Mouse (Mus musculus) embryonic facial prominence, embryonic 13.5 days (tissue): ENCODE data around the gene Hmg20b. TPM values are rescaled to one million over a fixed set of nuclear protein-coding genes. Genes with fewer than 3 reads are reported as not detected.

Experiments used
- ATAC-seq: fragments of 200-750 bp; cut with Nextera tagmentation; 2 replicates; pipeline ENCODE4 v1.8.0; 2017; ENCODE audit warnings: low read depth; ENCODE audit not compliant: insufficient number of reproducible peaks, insufficient read depth, low FRiP score, low TSS enrichment
- H3K27ac ChIP-seq: fragments of 300-500 bp; sonication (generic); 2 replicates; pipeline ENCODE4 v1.5.1; 2015; ENCODE audit warnings: moderate library complexity, mild to moderate bottlenecking, inconsistent platforms
- H3K27me3 ChIP-seq: fragments of 300-500 bp; sonication (generic); 2 replicates; pipeline ENCODE4 v1.6.1; 2015; ENCODE audit warnings: mild to moderate bottlenecking, inconsistent platforms
- H3K36me3 ChIP-seq: fragments of 300-500 bp; sonication (generic); 2 replicates; pipeline ENCODE4 v1.6.1; 2015; ENCODE audit warnings: mild to moderate bottlenecking, inconsistent platforms
- H3K4me1 ChIP-seq: fragments of 300-500 bp; sonication (generic); 2 replicates; pipeline ENCODE4 v1.6.1; 2015; ENCODE audit warnings: inconsistent platforms
- H3K4me2 ChIP-seq: fragments of 300-500 bp; sonication (generic); 2 replicates; pipeline ENCODE4 v1.6.1; 2015; ENCODE audit warnings: moderate library complexity, mild to moderate bottlenecking, inconsistent platforms
- H3K4me3 ChIP-seq: fragments of 300-500 bp; sonication (generic); 2 replicates; pipeline ENCODE4 v1.5.1; 2015; ENCODE audit warnings: mild to moderate bottlenecking, inconsistent platforms
- H3K9ac ChIP-seq: fragments of 300-500 bp; sonication (generic); 2 replicates; pipeline ENCODE4 v1.6.1; 2015; ENCODE audit warnings: mild to moderate bottlenecking, inconsistent platforms
- H3K9me3 ChIP-seq: fragments of 300-500 bp; sonication (generic); 2 replicates; pipeline ENCODE4 v1.6.1; 2016; ENCODE audit warnings: inconsistent platforms
- WGBS: fragments of 180-500 bp; shearing (Covaris S2); methylation state at CpG from one replicate; pipeline ENCODE4 v1.1.7; 2015; ENCODE audit warnings: mixed read lengths; 5-methylcytosine and 5-hydroxymethylcytosine counted together
- polyA plus RNA-seq: library from polyadenylated mRNA; unstranded; fragments of >200 nt; fragmentation: Nextera tagmentation; extraction: Ambion mirVana; gene quantifications from 2 replicates; pipeline ENCODE4 v1.2.1, GENCODE M21; 2015

The Hmg20b gene
- polyA plus RNA-seq, 1 experiment from 2014 or later, result 113 TPM

DNA sequence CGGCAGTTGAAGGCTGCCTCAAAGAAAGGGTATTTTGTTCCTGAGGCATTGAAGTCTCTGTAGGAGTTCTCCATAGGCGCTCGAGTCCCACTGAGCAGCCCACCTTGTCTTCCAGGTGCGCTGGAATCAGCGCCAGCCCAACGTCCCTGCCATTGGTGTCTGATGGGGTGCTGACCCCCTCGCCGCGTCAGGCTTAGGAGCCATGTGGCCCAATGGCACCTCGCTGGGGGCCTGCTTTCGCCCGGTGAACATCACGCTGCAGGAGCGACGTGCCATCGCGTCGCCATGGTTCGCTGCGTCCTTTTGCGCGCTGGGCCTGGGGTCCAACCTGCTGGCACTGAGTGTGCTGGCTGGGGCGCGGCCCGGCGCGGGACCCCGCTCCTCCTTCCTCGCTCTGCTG lies 18.0 kb downstream of the Hmg20b start:
- ATAC-seq, result no peak
- Histone ChIP-seq H3K4me2 (peak overlapping the region; percentile 31), H3K4me1 (peaks cover 58% of the 10 kb centered on the region), H3K27ac (no peak overlapping the region), H3K4me3 (peak overlapping the region; percentile 20; the same call in 1 of the 2 replicates), H3K9me3 (no peaks in the 10 kb centered on the region), H3K27me3 (peaks cover 40% of the 10 kb centered on the region), H3K9ac (peak overlapping the region; percentile 52; the same call in 1 of the 2 replicates), H3K36me3 (peaks cover under 1% of the 10 kb centered on the region)
- 19% methylated on average over 29 of the region's 29 CpGs for WGBS

DNA sequence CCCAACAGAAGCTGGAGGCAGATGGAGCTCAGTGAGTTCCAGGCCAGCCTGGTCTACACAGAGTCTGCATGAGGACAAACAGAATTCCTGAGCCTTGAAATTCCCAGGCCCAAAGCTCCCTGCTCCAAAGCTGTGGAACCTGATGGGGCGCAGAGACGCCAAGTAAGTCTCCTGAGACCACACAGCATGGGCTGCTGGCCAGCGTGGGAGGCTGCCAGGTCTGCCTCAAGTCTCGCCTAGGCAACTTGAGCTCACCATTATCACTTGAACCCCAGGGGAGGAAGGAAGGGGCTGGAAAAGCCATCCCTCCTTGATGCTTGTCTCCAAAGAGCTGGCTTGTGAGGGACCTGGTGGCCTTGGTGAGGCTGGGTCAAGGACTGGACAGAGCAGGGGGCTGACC lies 20.3 kb downstream of the Hmg20b start:
- WGBS, result 53% methylated on average over 4 of the region's 4 CpGs
- H3K36me3 ChIP-seq, result peaks cover 24% of the 10 kb centered on the region
- peaks cover 44% of the 10 kb centered on the region for H3K4me1 ChIP-seq
- H3K9me3 ChIP-seq, result no peaks in the 10 kb centered on the region
- H3K9ac ChIP-seq, result peak overlapping the region; percentile 57
- peak overlapping the region; percentile 12; the same call in 1 of the 2 replicates for H3K4me3 ChIP-seq
- H3K4me2 ChIP-seq, result peak overlapping the region; percentile 35
- peaks cover 33% of the 10 kb centered on the region for H3K27me3 ChIP-seq
- H3K27ac ChIP-seq, result peak overlapping the region; percentile 91
- no peak for ATAC-seq

DNA sequence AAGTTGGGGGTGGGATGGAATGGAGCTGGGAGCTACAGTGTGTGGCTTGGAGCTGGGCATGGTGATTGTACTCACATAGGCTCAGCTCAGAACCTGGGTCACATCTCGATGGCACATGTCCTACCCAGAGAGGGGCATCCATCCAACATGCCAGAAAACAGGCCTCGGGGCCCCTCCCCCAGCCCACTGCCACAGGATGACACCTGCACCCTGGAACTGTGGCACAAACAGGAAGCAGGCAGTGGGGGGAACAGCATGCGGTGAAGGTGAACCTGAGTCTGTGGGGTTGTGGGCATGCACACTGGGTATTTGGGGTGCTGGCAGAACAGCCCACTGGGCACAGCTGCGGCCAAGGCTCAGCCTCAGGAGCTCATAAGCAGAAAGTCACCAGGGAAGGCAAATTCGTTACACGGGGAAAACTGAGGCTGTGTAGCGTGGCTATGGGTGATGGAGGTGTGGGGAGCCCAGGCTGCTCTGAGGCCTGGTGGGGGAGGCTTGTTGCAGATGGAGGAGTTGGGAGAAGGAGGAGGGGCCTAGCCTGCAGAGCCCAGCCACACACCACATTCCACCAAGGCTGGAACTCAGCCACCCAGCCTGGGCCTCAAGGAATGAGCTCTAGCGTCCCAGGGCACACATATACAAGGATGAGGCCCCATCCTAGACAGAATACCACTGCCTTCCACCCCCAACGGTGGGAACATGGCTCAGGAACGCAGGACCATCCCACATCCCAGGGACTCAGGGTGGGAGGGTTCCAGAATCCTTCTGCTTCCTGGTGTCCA lies 20.9 kb downstream of the Hmg20b start:
- Histone ChIP-seq H3K27ac (peak overlapping the region; percentile 91), H3K36me3 (peaks cover 30% of the 10 kb centered on the region), H3K4me1 (peaks cover 37% of the 10 kb centered on the region), H3K9me3 (no peaks in the 10 kb centered on the region), H3K27me3 (peaks cover 27% of the 10 kb centered on the region), H3K9ac (peak overlapping the region; percentile 57), H3K4me3 (peak overlapping the region; percentile 12; the same call in 1 of the 2 replicates), H3K4me2 (peak overlapping the region; percentile 35)
- WGBS, result 58% methylated on average over 10 of the region's 10 CpGs
- ATAC-seq, result peak; percentile 59

DNA sequence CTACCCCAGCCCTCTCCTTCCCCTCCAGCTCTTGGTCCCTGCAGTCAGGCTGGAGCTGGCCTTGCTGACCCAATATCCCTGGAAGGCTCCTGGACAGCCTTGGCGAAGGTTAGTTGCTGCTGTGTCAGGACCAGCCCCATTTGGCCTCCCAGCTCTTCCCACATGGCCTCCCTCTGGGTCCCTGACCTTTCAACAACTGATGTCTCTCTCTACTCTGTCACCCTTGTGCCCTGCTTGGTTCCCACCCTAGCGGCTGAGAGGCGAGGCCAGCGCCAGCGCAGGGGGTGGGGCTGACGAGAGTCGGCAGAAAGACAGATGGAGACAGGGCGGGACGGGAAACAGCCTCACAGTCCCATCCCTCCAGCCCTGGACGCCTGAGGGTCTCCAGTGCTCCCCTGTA lies 21.9 kb downstream of the Hmg20b start, which contains the start of gene Tbxa2r:
Tbxa2r (plus strand) TSS at position 346 of the 400 bp plus-strand sequence.
- Histone ChIP-seq H3K36me3 (peaks cover 40% of the 10 kb centered on the region), H3K9me3 (no peaks in the 10 kb centered on the region), H3K9ac (peak within 1 kb of the TSS; percentile 58), H3K4me2 (peak within 1 kb of the TSS; percentile 35), H3K27ac (peak within 1 kb of the TSS; percentile 91), H3K4me3 (peak within 1 kb of the TSS; percentile 12; the same call in 1 of the 2 replicates), H3K27me3 (peaks cover 19% of the 10 kb centered on the region), H3K4me1 (peaks cover 35% of the 10 kb centered on the region)
- 15% methylated on average over 10 of the region's 10 CpGs for WGBS
- no peak for ATAC-seq

DNA sequence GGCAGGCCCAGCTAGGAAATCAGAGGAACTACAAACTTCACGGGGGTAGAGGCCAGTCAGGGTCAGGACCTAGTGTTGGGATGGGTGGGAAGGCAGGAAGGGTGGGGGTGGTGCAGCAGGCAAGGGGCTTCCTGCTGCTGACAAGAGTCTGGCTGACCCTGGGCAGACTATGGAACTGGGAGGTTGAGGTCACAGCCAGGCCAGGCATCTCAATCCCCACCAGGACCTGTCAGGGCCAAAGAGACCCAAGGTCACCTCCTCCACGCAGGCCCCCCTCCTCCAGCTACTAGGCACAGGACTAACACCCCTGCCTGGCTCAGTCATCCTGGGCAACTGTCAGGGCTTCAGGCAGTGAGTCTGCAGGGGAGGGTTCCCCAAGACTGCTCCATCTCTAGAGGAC lies 22.3 kb downstream of the Hmg20b start:
- Histone ChIP-seq H3K4me3 (no peak overlapping the region), H3K36me3 (peaks cover 44% of the 10 kb centered on the region), H3K27me3 (peaks cover 15% of the 10 kb centered on the region), H3K9ac (peak overlapping the region; percentile 58; the same call in 1 of the 2 replicates), H3K9me3 (no peaks in the 10 kb centered on the region), H3K4me1 (peaks cover 35% of the 10 kb centered on the region), H3K27ac (peak overlapping the region; percentile 91; the same call in 1 of the 2 replicates), H3K4me2 (no peak overlapping the region)
- ATAC-seq, result no peak
- WGBS, result 25% methylated on average over 2 of the region's 2 CpGs

DNA sequence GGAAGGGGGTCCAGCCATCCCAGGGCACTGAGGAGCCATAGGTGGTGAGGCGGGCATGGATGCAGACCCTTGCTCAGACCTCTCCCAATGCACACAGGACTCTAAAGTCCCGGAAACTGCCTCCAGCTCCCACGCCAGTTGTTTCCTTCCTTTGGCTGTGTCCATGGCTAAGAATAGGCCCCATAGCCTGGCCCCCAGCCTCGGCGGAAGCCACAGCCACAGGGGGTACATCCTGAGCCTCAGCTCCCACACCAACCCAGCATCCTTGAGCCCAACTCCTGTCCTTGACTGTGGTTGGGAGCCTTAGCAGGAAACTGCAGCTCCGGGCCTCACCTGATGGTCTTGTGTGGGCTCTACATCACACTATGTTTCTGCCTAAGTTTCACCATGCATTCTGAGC lies 23.4 kb downstream of the Hmg20b start:
- peaks cover 35% of the 10 kb centered on the region for H3K4me1 ChIP-seq
- no peak overlapping the region for H3K4me3 ChIP-seq
- H3K4me2 ChIP-seq, result no peak overlapping the region
- peaks cover 4% of the 10 kb centered on the region for H3K27me3 ChIP-seq
- H3K27ac ChIP-seq, result 0 out of 2 replicates have a peak overlapping the region, but pooled peaks have one; percentile 28
- no peaks in the 10 kb centered on the region for H3K9me3 ChIP-seq
- no peak overlapping the region for H3K9ac ChIP-seq
- H3K36me3 ChIP-seq, result peaks cover 52% of the 10 kb centered on the region
- no peak for ATAC-seq
- WGBS, result 85% methylated on average over 6 of the region's 6 CpGs

DNA sequence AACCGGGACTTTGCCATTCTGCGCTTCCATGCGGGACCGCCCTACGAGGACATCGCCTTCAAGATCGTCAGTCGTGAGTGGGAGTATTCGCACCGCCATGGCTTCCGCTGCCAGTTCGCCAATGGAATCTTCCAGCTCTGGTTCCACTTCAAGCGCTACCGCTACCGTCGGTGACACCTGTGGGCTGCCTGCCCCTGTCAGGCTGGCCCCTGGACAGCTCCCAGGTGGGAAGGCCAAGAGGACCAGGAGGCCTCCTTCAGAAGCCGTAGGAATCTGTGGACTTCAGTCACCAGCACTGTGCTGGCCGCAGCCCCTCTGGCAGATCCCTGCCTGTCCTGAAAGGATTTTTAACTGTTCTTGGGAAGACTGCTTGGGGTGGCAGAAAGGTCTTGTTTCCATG lies 24.5 kb downstream of the Hmg20b start:
- peaks cover 38% of the 10 kb centered on the region for H3K4me1 ChIP-seq
- no peaks in the 10 kb centered on the region for H3K27me3 ChIP-seq
- no peak overlapping the region for H3K9ac ChIP-seq
- no peak overlapping the region for H3K4me2 ChIP-seq
- no peak for ATAC-seq
- H3K36me3 ChIP-seq, result peaks cover 52% of the 10 kb centered on the region
- WGBS, result 93% methylated on average over 18 of the region's 18 CpGs
- no peaks in the 10 kb centered on the region for H3K9me3 ChIP-seq
- no peak overlapping the region for H3K4me3 ChIP-seq
- no peak overlapping the region for H3K27ac ChIP-seq

DNA sequence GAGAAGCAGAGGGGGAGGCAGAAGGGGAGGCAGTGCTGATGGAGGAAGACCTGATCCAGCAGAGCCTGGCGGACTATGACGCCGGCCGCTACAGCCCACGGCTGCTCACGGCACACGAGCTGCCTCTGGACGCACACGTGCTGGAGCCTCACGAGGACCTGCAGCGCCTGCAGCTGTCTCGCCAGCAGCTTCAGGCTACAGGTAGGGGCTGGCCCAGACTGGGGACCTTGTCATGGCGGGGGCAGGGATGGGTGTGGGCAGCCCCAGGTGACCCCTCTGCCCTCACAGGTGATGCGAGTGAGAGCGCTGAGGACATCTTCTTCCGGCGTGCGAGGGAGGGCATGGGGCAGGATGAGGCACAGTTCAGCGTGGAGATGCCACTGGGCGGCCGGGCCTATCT lies 25.1 kb downstream of the Hmg20b start:
- H3K27ac ChIP-seq, result no peak overlapping the region
- H3K9me3 ChIP-seq, result no peaks in the 10 kb centered on the region
- no peaks in the 10 kb centered on the region for H3K27me3 ChIP-seq
- H3K4me3 ChIP-seq, result no peak overlapping the region
- WGBS, result 93% methylated on average over 21 of the region's 21 CpGs
- H3K4me2 ChIP-seq, result no peak overlapping the region
- ATAC-seq, result no peak
- H3K36me3 ChIP-seq, result peaks cover 52% of the 10 kb centered on the region
- peaks cover 33% of the 10 kb centered on the region for H3K4me1 ChIP-seq
- H3K9ac ChIP-seq, result no peak overlapping the region

DNA sequence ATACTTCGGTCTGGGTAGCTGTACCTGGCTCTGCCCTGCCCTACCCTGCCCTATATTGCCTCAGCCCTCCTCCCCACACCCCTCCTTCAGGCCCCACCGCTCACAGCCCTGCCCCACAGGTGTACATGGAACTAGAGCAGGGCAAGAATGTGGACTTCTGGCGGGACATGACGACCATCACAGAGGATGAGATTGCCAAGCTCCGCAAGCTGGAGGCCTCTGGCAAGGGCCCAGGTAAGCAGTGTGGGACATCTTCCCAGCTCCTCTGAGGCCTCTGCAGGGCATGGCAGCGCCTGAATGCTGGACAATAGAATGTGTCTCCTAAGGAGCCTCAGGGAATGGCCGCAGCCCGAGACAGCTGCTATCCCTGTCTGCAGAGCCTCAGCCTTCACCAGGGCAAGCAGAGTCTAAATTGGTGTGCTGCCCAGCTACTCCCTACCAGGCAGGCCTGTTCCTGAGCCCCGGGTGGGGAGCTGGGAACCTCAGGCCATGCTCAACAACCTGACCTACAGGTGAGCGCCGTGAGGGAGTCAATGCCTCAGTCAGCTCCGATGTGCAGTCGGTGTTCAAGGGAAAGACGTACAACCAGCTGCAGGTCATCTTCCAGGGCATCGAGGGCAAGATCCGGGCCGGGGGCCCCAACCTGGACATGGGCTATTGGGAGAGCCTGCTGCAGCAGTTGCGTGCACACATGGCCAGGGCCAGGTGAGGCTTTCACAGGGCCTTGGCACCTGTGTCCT lies 26.3 kb downstream of the Hmg20b start:
- Histone ChIP-seq H3K4me2 (no peak overlapping the region), H3K36me3 (peaks cover 52% of the 10 kb centered on the region), H3K27ac (no peak overlapping the region), H3K4me3 (no peak overlapping the region), H3K4me1 (peaks cover 29% of the 10 kb centered on the region), H3K27me3 (no peaks in the 10 kb centered on the region), H3K9ac (no peak overlapping the region), H3K9me3 (no peaks in the 10 kb centered on the region)
- 95% methylated on average over 18 of the region's 18 CpGs for WGBS
- no peak for ATAC-seq

DNA sequence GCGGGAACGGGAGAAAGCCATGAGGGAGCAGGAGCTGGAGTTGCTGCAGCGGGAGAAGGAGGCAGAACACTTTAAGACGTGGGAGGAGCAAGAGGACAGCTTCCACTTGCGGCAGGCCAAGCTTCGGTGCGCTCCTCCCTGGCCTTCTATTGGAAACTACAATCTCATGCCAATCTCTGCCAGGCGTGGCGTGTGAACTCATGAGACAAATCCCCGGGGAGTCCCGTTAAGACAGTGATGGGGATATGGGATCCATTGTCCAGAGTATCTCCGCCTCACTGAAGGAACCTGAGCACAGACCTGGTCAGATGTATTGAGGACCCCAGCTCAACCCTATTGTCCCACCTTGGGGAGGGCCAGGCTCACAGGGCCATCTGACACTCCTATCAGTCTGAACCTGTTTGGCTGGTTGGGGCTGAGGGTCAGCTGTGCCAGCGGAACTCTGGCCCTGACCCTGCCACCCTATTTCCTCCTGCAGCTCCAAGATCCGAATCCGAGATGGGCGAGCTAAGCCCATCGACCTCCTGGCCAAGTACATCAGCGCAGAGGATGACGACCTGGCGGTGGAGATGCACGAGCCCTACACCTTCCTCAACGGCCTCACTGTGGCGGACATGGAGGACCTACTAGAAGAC lies 27.0 kb downstream of the Hmg20b start:
- WGBS, result 91% methylated on average over 23 of the region's 23 CpGs
- Histone ChIP-seq H3K27ac (no peak overlapping the region), H3K9me3 (no peaks in the 10 kb centered on the region), H3K4me1 (peaks cover 29% of the 10 kb centered on the region), H3K4me2 (no peak overlapping the region), H3K9ac (no peak overlapping the region), H3K4me3 (no peak overlapping the region), H3K36me3 (peaks cover 58% of the 10 kb centered on the region), H3K27me3 (no peaks in the 10 kb centered on the region)
- no peak for ATAC-seq

DNA sequence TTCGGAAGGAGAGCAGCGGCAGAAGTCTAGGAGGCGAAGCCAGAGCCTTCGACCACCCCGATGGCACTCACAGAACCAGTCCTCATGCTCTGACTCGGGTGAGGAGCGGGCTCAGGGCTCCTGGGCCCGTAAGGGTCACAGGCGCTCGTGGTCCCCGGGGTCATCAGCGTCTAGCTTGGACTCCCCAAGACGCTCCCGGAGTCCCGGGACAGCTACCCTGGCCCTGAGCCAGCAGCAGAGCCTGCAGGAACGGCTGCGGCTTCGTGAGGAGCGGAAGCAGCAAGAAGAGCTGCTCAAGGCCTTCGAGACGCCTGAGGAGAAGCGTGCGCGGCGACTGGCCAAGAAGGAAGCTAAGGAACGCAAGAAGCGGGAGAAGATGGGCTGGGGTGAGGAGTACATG lies 27.8 kb downstream of the Hmg20b start:
- WGBS, result 91% methylated on average over 27 of the region's 27 CpGs
- Histone ChIP-seq H3K36me3 (peaks cover 66% of the 10 kb centered on the region), H3K27me3 (no peaks in the 10 kb centered on the region), H3K4me1 (peaks cover 30% of the 10 kb centered on the region), H3K4me2 (peak overlapping the region; percentile 90), H3K4me3 (0 out of 2 replicates have a peak overlapping the region, but pooled peaks have one; percentile 96), H3K27ac (no peak overlapping the region), H3K9ac (0 out of 2 replicates have a peak overlapping the region, but pooled peaks have one; percentile 58), H3K9me3 (no peaks in the 10 kb centered on the region)
- no peak for ATAC-seq
